Mouse (Mus musculus) cerebral cortex, adult 2 months (tissue): ENCODE measurements around the gene Cfap61.

Experiments used
- WGBS: fragments of 180-500 bp; shearing (Covaris S2); methylation state at CpG from one replicate; pipeline ENCODE4 v1.1.7; 2018; 5-methylcytosine and 5-hydroxymethylcytosine counted together

Cfap61 gene

DNA sequence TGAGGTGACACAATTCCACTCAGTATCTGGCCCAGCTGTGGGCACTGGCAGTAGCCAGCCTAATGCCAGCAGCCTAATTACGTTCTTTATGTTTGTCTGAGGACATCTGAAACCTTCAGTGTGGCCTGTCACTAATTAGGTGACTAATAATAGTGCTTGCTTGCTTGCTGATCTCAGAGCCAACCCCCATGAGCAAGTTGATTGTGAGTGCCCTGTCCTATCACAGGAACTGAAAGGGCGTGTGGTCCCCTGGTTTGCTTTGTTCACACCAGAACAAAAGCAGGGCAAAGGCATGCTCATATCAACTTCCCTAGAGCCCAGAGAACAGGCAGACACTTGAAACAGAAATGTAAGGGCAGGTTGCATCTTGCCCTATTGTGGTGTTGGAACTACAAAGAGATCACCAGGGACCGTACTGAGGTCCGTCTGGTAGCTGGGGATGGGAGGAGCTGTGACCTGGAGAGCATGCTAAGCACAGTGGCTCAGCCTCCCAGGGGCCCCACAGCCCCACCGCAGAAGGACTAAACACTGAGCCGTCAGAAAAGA lies 148.8 kb downstream of the Cfap61 start:
- WGBS: 59% methylated on average over 6 of the region's 6 CpGs

GRCm38 (mm10) chr2:146087411-146087810 lies 152.8 kb downstream of the Cfap61 start:
- 94% methylated on average over 1 of the region's 1 CpGs for WGBS

GRCm38 (mm10) chr2:146089157-146089692 lies 154.6 kb downstream of the Cfap61 start:
- WGBS: 66% methylated on average over 6 of the region's 6 CpGs

DNA sequence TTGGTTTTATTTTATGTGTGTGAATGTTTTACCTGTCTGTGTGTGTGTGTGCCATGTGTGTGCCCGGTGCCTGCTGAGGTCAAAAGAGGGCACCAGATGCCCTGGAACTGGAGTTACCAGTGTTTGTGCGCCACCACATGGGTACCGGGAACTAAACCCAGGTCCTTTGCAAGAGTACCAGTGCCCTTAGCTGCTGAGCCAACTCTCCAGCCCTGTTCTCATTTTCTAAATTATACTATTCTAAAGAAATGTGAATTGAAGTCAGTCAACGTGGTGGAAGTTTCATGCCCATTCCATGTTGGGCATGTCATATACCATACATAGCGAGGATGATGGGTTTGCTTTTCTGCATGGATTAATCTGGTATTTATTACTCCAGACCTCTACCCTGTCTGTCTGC lies 162.9 kb downstream of the Cfap61 start:
- WGBS: 96% methylated on average over 5 of the region's 5 CpGs

GRCm38 (mm10) chr2:146098853-146099717 lies 164.5 kb downstream of the Cfap61 start:
- WGBS: 53% methylated on average over 16 of the region's 16 CpGs

GRCm38 (mm10) chr2:146099838-146100237 lies 165.3 kb downstream of the Cfap61 start:
- WGBS: 90% methylated on average over 3 of the region's 3 CpGs

DNA sequence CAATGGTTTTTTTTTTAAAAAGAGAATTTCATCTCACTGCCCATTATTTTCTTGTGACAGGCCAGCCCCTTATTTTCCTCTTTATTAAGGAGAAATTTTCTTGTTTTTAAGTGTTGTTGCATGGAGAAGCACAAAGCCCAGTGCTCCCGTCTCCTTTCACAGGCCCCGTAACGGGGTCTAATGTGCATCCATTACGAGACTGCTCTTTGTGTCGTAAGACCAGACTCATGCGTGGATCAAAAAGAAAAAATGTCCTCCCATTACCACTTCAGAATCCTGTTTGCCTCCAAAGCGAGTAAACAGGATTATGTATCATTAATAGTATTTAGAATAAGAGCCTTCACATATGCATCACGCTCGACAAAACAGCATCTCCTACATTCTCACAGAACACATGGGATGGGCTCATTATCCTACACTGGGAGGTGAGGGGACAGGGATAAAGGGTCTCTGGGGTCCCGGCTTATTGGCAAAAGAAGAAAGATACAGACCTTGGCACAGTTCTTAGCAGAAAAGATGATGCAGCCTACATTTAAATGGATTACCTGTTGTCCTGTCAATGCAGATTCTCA lies 166.0 kb downstream of the Cfap61 start:
- 90% methylated on average over 10 of the region's 10 CpGs for WGBS

DNA sequence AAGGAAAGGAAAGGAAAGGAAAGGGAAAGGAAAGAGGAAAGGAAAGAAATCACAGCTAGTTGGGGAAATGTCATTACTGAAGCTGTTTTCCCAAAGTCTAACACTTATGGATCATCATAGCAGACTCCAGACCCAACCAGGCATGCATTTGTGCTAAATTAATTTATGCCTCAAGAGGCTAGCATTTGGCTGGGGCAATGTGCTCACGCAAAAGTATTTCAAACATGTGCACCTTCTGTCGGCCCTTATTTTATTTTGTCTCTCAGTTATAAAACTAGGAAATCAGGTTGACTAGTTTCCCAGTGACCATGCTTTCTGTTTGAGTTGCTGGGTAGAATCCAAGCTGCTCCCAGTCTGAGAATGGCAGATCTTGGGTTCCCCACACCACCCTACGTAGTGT lies 168.0 kb downstream of the Cfap61 start:
- WGBS: 82% methylated on average over 3 of the region's 3 CpGs

DNA sequence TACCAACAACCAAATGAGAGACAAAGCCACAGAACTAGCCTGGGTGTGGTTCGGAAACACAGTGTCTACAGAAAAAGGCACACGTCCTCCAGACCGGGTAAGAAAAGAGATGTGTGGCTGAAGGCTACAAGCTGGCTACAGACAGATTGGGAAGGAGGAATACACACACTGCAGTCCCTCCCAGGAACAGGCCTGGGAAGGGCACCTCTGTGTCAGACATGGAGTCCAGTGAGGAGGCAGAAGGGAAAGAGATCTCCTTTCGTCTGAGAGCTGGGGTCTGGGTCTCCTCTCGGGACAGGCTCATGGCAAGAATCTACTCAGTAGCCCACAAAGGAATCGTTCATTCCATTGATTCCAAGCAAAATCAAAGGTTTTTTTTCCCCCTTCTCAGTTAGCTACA lies 170.8 kb downstream of the Cfap61 start:
- WGBS: 79% methylated on average over 6 of the region's 6 CpGs

- WGBS: 93% methylated on average over 4 of the region's 4 CpGs
Measured at GRCm38 (mm10) chr2:146107980-146108379, 173.4 kb downstream of the Cfap61 start.

DNA sequence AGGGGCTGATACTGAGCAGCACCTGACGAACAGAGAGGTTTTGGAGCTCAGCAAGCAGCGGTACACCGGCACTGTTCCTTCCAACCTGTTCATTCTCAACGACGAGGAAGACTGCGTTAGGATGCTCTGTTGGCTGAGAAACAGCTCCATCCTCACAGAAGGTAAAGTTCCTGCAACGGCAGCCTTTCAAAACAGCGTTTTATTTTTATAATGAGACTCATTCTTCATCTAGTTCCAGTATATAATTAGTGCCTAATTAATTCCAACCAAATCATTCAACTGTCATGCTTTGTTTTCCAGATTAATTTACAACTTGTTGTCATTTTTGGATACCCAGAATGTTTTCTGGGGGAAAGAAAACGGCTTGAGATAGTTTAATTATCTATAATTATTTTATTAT lies 175.3 kb downstream of the Cfap61 start:
- WGBS: 51% methylated on average over 9 of the region's 9 CpGs

- WGBS: 81% methylated on average over 6 of the region's 6 CpGs
Measured at GRCm38 (mm10) chr2:146116282-146116681, 181.7 kb downstream of the Cfap61 start.

DNA sequence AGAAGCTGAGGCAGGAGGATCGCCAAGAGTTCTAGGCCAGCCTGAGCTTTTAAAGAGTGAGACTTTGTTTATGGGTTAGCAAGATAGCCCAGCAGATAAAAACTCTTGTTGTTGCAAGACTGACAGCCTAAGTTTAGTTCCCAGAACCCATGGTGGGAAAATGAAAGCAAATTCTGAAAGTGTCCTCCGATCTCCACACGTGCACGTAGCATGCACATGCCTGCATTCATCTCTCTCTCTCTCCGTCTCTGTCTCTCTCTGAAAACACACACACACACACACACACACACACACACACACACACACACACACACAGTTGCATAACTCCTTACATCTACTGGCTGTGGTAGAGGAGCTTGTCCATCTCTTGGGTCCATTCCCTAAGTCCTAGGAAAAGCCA lies 182.1 kb downstream of the Cfap61 start:
- 92% methylated on average over 5 of the region's 5 CpGs for WGBS

DNA sequence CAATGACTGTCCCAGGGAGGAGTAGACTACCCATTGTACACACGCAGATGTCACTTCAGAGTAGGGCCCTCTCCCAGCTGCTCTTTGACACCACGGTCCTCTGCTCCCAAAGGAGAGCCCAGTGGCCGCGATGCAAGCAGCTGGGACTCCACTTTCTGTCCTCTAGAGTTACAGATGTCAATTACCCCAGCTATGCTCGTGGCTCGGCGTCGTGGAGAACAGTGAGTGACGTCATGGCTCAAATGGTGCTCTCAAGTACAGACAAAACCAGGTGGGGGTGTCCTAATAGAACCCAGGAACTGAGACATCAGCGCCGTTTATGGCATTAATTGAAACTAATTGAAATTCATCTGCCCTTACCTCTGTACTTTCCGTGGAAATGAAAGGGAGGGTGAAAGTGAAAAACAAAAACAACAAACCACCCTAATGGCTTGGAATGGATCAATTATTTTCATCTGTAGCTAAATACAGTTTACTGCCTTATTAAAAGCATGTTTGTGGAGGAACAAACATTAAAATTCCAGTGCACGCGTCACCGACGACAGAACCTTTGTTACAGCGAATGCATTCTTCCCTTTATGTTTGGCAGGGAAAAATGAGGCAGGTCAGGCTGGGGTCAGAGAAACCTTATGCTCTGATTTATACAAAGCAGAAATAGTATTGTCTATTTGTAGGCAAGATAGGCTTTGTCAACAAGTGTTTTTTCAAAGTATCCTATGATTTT lies 182.8 kb downstream of the Cfap61 start:
- WGBS: 57% methylated on average over 17 of the region's 17 CpGs

DNA sequence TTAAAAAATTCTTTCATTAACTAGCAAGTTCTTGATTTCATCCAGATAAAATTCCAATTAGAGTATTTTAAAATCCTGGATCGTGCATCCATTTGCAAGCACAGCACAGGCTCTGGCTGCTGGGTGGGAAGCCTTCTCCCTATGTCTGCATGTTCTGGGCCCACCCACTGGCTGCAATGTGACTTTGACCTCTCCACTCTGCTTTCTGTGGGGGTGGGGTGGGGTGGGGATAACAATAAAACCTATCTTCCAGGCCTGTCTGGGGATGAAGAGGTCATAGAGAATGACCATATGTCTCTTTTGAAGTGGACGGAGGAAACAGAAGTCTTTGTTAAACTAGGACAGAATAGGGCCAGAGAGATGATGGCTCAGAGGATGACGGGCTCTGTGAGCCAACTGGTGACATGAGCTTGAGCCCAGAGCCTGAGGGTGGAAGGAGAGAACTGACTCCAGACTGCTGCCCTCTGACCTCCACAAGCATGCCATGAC lies 183.4 kb downstream of the Cfap61 start:
- 54% methylated on average over 3 of the region's 3 CpGs for WGBS

DNA sequence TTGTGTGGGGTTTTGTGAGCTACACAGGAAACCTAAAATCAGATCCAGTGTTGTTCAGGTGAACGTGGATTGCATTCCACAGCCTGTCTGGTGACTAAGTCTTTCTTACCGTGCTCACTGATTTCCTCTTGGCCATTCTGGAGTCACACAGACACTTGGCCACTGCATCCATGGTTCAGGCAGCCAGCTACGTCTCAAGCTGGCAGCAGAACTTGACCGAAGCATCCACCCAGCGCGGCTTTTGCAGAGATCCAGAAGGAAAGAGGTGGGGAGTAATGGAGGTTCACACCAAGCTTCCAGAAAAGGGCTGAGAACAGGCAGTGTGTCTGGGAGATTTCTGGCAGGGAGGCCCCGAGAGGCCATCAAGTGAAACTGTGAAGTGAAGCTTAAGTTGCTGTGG lies 187.0 kb downstream of the Cfap61 start:
- WGBS: 84% methylated on average over 7 of the region's 7 CpGs

DNA sequence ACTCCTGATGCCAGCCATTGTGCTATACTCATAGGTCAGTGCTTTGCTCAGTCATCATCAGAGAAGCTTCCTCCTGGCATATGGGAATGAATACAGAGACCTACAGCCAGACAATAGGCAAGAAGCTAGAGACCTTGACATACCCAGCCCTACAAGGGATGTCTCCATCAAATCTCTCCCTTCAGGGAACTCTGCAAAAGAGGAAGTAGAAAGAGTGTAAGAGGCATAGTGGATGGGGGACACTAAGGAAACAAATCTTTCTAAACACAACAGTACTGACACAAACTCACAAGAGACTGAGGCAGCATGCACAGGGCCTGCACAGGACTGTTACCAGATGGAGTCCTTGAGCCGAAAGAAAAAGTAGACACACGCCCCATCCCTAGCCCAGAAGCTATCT lies 190.5 kb downstream of the Cfap61 start:
- WGBS: 93% methylated on average over 2 of the region's 2 CpGs

DNA sequence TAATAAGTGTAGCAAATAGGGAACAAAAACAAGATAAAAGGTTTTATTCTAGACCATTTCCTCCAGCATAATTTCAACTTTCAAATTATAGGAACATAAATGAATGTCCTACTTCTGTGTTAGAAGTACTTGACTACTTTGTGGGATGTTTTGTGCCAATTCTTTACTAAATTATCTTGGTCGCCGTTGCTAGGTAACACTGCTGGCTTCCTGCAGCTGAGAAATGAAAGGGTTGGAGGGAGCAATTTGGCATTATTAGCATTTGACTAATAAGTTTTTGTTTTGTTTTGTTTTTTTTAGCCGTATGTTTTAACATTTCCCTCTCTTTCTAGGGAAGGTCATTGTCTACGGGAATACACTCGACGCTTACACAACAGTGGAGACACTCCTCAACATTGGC lies 194.0 kb downstream of the Cfap61 start:
- 60% methylated on average over 6 of the region's 6 CpGs for WGBS

DNA sequence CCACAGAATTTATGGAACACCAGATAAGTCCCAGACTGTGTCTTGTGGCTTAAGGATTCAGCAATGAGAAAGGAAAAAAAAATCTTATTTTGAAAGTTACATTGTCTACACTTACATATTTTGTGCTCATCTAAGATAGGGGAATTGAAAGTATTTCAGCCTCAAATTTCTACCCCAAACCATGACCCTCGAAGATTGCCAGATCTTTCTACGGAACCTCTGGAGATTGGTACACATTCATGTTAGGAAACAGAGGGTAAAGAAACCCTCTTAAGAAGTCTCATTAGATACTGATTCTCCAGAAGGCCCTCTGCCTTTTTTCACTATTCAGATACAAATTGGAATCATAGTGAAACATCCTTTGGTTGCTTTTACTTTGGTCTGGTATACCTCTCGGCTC lies 195.9 kb downstream of the Cfap61 start:
- 91% methylated on average over 3 of the region's 3 CpGs for WGBS

GRCm38 (mm10) chr2:146134275-146134674 lies 199.7 kb downstream of the Cfap61 start:
- 87% methylated on average over 6 of the region's 6 CpGs for WGBS

DNA sequence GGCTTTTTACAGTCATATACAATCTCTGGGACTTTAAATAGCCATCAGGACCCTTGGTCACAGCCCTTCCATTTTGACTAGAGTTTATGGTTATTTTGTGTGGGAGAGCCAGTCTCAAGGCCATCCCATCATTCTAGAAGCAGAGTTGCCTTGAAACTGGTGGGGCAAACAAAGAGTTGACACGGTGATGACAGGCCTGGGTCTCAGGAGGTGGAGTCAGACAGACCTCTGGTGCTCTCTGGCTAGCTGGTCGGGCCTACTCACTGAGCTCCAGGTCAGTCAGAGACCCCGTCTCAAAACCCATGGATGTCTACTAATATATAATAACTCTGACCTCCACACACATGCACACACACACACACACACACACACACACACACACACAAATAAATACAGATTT lies 206.1 kb downstream of the Cfap61 start:
- WGBS: 99% methylated on average over 3 of the region's 3 CpGs

GRCm38 (mm10) chr2:146147306-146147705 lies 212.7 kb downstream of the Cfap61 start:
- WGBS: 86% methylated on average over 4 of the region's 4 CpGs
